Mouse (Mus musculus) cerebellum, postnatal 4 days (tissue): ENCODE measurements around the gene Ugcg.
"Not testable (repeated sequence)": the region's sequence is repeated elsewhere in the genome, so short reads cannot be mapped to it uniquely, and the experiment has no call there.

ENCODE experiments used
- DNase-seq, 2 experiments: peaks; one replicate each; pipeline ENCODE4 v3.0.0; 2022; ENCODE audit warnings: low spot score in 2 of 2, mixed read lengths in 1 of 2

The Ugcg gene

GRCm38 (mm10) chr4:59258771-59259170 lies 69.7 kb downstream of the Ugcg start:
- no peak for DNase-seq

- DNase-seq, result no peak
These were observed 70.7 kb downstream of the Ugcg start for GRCm38 (mm10) chr4:59259806-59260205.

- no peak for DNase-seq
These were observed 71.9 kb downstream of the Ugcg start for GRCm38 (mm10) chr4:59260871-59261515.

- not testable (repeated sequence) for DNase-seq
These were observed 72.5 kb downstream of the Ugcg start for GRCm38 (mm10) chr4:59261582-59261981.

- DNase-seq, result no peak
These were observed 73.1 kb downstream of the Ugcg start for GRCm38 (mm10) chr4:59262156-59262555.

- no peak for DNase-seq
These were observed 74.4 kb downstream of the Ugcg start for GRCm38 (mm10) chr4:59263418-59263817.

- no peak for DNase-seq
These were observed 75.6 kb downstream of the Ugcg start for GRCm38 (mm10) chr4:59264611-59265095.

GRCm38 (mm10) chr4:59265182-59265581 lies 76.1 kb downstream of the Ugcg start:
- DNase-seq, result no peak

GRCm38 (mm10) chr4:59265631-59266030 lies 76.6 kb downstream of the Ugcg start:
- no peak for DNase-seq
